Mouse (Mus musculus) ES-Bruce4 (cell line): ENCODE measurements around the gene Tgif2.

Experiments used
- CTCF ChIP-seq: IDR thresholded peaks from one replicate; pipeline ENCODE4 v1.8.1; 2011; ENCODE audit warnings: low read depth, low read length
- POLR2A ChIP-seq: IDR thresholded peaks from one replicate; pipeline ENCODE4 v1.8.1; 2011; ENCODE audit warnings: low read length; ENCODE audit not compliant: insufficient read depth

- TF ChIP-seq CTCF (no peak), POLR2A (no peak)
Observed at GRCm38 (mm10) chr2:156815412-156815811, 24.4 kb upstream of the Tgif2 start.
